Mouse (Mus musculus) stomach, postnatal 0 days (tissue): ENCODE measurements at regions not wholly inside any gene's neighbourhood (a gene's known extent, or its start where the extent isn't known, plus 50 kb on each side); places are given as distances from the start of the nearest gene placed in this dataset.

Source experiments
- CTCF ChIP-seq: IDR thresholded peaks from 2 replicates; pipeline ENCODE4 v1.5.1; 2016; ENCODE audit warnings: antibody characterized with exemption, low read depth, mild to moderate bottlenecking, moderate library complexity
- EP300 ChIP-seq: optimal IDR thresholded peaks from 2 replicates; pipeline ENCODE3; 2016; ENCODE audit warnings: antibody characterized with exemption

DNA sequence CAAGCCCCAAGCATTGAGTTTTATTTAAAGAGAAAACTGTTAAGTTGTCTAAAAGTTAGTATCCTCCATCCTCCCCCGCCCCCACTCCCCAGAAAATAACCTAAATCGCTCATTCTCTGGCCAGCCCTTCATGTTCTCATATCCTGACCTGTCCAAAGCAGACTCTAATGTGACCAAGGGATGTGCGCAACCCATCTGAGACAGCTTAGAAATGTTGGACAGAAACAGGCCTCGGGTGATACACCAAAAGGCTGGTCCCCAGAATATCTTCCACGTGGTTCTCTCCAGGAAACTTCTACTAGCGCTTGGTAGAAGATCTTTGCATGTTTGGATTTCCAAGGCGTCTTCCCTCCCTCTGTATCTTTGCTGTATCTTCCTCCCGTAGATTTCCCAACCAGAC is 482.8 kb downstream of the Tns1 start:
- TF ChIP-seq CTCF (no peak), EP300 (no peak)
